Mouse (Mus musculus) CH12.LX (cell line): Measurements from ENCODE around the gene Sfxn2. TPM values are rescaled to one million over a fixed set of nuclear protein-coding genes. Genes with fewer than 3 reads are reported as not detected.

Experiments used
- DNase-seq: peaks from one replicate; pipeline ENCODE4 v3.0.0-alpha.2; 2013; ENCODE audit errors: extremely low read depth
- H3K27ac ChIP-seq: 2 replicates; pipeline ENCODE4 v1.5.1; 2012; ENCODE audit warnings: low read depth, mild to moderate bottlenecking, control low read depth, moderate library complexity; ENCODE audit not compliant: insufficient read depth
- H3K27me3 ChIP-seq: replicated peaks from 2 replicates; pipeline ENCODE3; 2012; ENCODE audit warnings: inconsistent platforms
- H3K36me3 ChIP-seq, 2 experiments: replicated peaks in 1 of 2; 2 replicates each; pipeline versions ENCODE3 to v1.6.1; 2012; ENCODE audit warnings: inconsistent platforms in 1 of 2, low read length in 1 of 2, mild to moderate bottlenecking in 1 of 2, mixed read lengths in 1 of 2, moderate library complexity in 1 of 2; ENCODE audit not compliant: control insufficient read depth in 1 of 2, insufficient read depth in 1 of 2
- H3K4me1 ChIP-seq, 2 experiments: 2 replicates each; pipeline ENCODE4 v1.6.1; 2012; ENCODE audit warnings: inconsistent platforms in 1 of 2, moderate library complexity in 1 of 2; ENCODE audit not compliant: insufficient read depth in 2 of 2, control insufficient read depth in 1 of 2
- H3K4me2 ChIP-seq: 2 replicates; pipeline ENCODE4 v1.6.1; 2012; ENCODE audit warnings: low read depth, mild to moderate bottlenecking, control low read depth; ENCODE audit not compliant: poor library complexity, insufficient read depth, severe bottlenecking
- H3K4me3 ChIP-seq, 3 experiments: fragments of 150-350 bp in 1 of 3; sonication (generic) in 1 of 3; replicated peaks in 1 of 3; 2 replicates each; pipeline versions ENCODE3 to v1.5.1; 2011 to 2012; ENCODE audit warnings: low read depth in 2 of 3, low read length in 2 of 3, mild to moderate bottlenecking in 2 of 3, moderate library complexity in 2 of 3, control low read depth in 1 of 3, improper control_type of control experiment in 1 of 3, inconsistent platforms in 1 of 3, mixed read lengths in 1 of 3; ENCODE audit not compliant: poor library complexity in 1 of 3
- H3K79me2 ChIP-seq: replicated peaks from 2 replicates; pipeline ENCODE4 v1.6.1; 2012; ENCODE audit warnings: mild to moderate bottlenecking, moderate library complexity; ENCODE audit not compliant: control insufficient read depth, poor library complexity, insufficient read depth, severe bottlenecking; ENCODE audit errors: extremely low read depth
- H3K9ac ChIP-seq: 2 replicates; pipeline ENCODE4 v1.6.1; 2012; ENCODE audit warnings: low read depth, mild to moderate bottlenecking, control low read depth, moderate library complexity; ENCODE audit not compliant: insufficient read depth
- H3K9me3 ChIP-seq: replicated peaks from 2 replicates; pipeline ENCODE3; 2012; ENCODE audit warnings: low read length, inconsistent platforms, mixed read lengths
- BHLHE40 ChIP-seq: IDR thresholded peaks from 2 replicates; pipeline ENCODE4 v1.6.1; 2011; ENCODE audit warnings: mild to moderate bottlenecking, low read depth, low read length, improper control_type of control experiment
- CHD1 ChIP-seq: IDR thresholded peaks from 2 replicates; pipeline ENCODE4 v1.6.1; 2012; ENCODE audit warnings: low read depth, low read length, improper control_type of control experiment, inconsistent platforms
- CHD2 ChIP-seq: IDR thresholded peaks from 2 replicates; pipeline ENCODE4 v1.6.1; 2011; ENCODE audit warnings: low read length, improper control_type of control experiment
- CTCF ChIP-seq, 2 experiments: IDR thresholded peaks in 1 of 2; conservative IDR thresholded peaks in 1 of 2; 2 replicates each; pipeline ENCODE4 v1.5.1; 2011 to 2012; ENCODE audit warnings: low read depth in 2 of 2, low read length in 2 of 2, improper control_type of control experiment in 1 of 2, inconsistent platforms in 1 of 2, mild to moderate bottlenecking in 1 of 2, moderate library complexity in 1 of 2
- E2F4 ChIP-seq: IDR thresholded peaks from 2 replicates; pipeline ENCODE4 v1.6.1; 2011; ENCODE audit warnings: low read depth, low read length, improper control_type of control experiment; ENCODE audit not compliant: insufficient replicate concordance
- ELF1 ChIP-seq: IDR thresholded peaks from 2 replicates; pipeline ENCODE4 v1.6.1; 2014; ENCODE audit warnings: low read depth, mild to moderate bottlenecking, inconsistent platforms, low read length, improper control_type of control experiment
- EP300 ChIP-seq: IDR thresholded peaks from 2 replicates; pipeline ENCODE4 v1.6.1; 2011; ENCODE audit warnings: low read length, improper control_type of control experiment
- ETS1 ChIP-seq: conservative IDR thresholded peaks from 2 replicates; pipeline ENCODE4 v1.6.1; 2012; ENCODE audit warnings: low read depth, mild to moderate bottlenecking, inconsistent platforms, low read length, improper control_type of control experiment, moderate library complexity
- IRF4 ChIP-seq: IDR thresholded peaks from 2 replicates; pipeline ENCODE4 v1.6.1; 2014; ENCODE audit warnings: low read depth, mild to moderate bottlenecking, inconsistent platforms, low read length, improper control_type of control experiment
- JUN ChIP-seq: IDR thresholded peaks from 2 replicates; pipeline ENCODE4 v1.6.1; 2011; ENCODE audit warnings: low read depth, mild to moderate bottlenecking, low read length, improper control_type of control experiment, moderate library complexity; ENCODE audit not compliant: insufficient read depth
- JUND ChIP-seq: conservative IDR thresholded peaks from 2 replicates; pipeline ENCODE4 v1.6.1; 2011; ENCODE audit warnings: low read depth, low read length, improper control_type of control experiment
- MAX ChIP-seq: IDR thresholded peaks from 2 replicates; pipeline ENCODE4 v1.6.1; 2011; ENCODE audit warnings: low read length, improper control_type of control experiment
- MAZ ChIP-seq: IDR thresholded peaks from 2 replicates; pipeline ENCODE4 v1.6.1; 2012; ENCODE audit warnings: low read depth, mild to moderate bottlenecking, inconsistent platforms, low read length, improper control_type of control experiment, moderate library complexity
- MEF2A ChIP-seq: IDR thresholded peaks from 2 replicates; pipeline ENCODE4 v1.6.1; 2014; ENCODE audit warnings: low read depth, mild to moderate bottlenecking, inconsistent platforms, low read length, improper control_type of control experiment, borderline replicate concordance
- MXI1 ChIP-seq: IDR thresholded peaks from 2 replicates; pipeline ENCODE4 v1.6.1; 2011; ENCODE audit warnings: mild to moderate bottlenecking, low read depth, low read length, improper control_type of control experiment
- MYC ChIP-seq: IDR thresholded peaks from 2 replicates; pipeline ENCODE4 v1.6.1; 2011; ENCODE audit warnings: low read depth, mild to moderate bottlenecking, improper control_type of control experiment, low read length
- NELFE ChIP-seq: IDR thresholded peaks from 2 replicates; pipeline ENCODE4 v1.6.1; 2011; ENCODE audit warnings: low read depth, low read length, improper control_type of control experiment
- NRF1 ChIP-seq: IDR thresholded peaks from 2 replicates; pipeline ENCODE4 v1.6.1; 2014; ENCODE audit warnings: low read depth, mild to moderate bottlenecking, inconsistent platforms, low read length, improper control_type of control experiment, moderate library complexity
- PAX5 ChIP-seq: IDR thresholded peaks from 2 replicates; pipeline ENCODE4 v1.6.1; 2012; ENCODE audit warnings: low read length, inconsistent platforms, mixed read lengths
- POLR2A ChIP-seq: IDR thresholded peaks from 2 replicates; pipeline ENCODE4 v1.6.1; 2011; ENCODE audit warnings: low read depth, mild to moderate bottlenecking, improper control_type of control experiment, low read length
- POLR2AphosphoS2 ChIP-seq: IDR thresholded peaks from 2 replicates; pipeline ENCODE4 v1.6.1; 2011; ENCODE audit warnings: low read depth, low read length, improper control_type of control experiment
- RAD21 ChIP-seq: IDR thresholded peaks from 2 replicates; pipeline ENCODE4 v1.6.1; 2011; ENCODE audit warnings: low read depth, mild to moderate bottlenecking, low read length, improper control_type of control experiment, moderate library complexity
- RCOR1 ChIP-seq: conservative IDR thresholded peaks from 2 replicates; pipeline ENCODE4 v1.6.1; 2012; ENCODE audit warnings: low read depth, mild to moderate bottlenecking, inconsistent platforms, low read length, improper control_type of control experiment
- SIN3A ChIP-seq: IDR thresholded peaks from 2 replicates; pipeline ENCODE4 v1.6.1; 2012; ENCODE audit warnings: low read length, improper control_type of control experiment, inconsistent platforms
- SMC3 ChIP-seq: IDR thresholded peaks from 2 replicates; pipeline ENCODE4 v1.6.1; 2011; ENCODE audit warnings: low read depth, low read length, improper control_type of control experiment
- TCF12 ChIP-seq: IDR thresholded peaks from 2 replicates; pipeline ENCODE4 v1.6.1; 2014; ENCODE audit warnings: low read depth, mild to moderate bottlenecking, inconsistent platforms, low read length, improper control_type of control experiment
- USF1 ChIP-seq: IDR thresholded peaks from 2 replicates; pipeline ENCODE4 v1.6.1; 2014; ENCODE audit warnings: low read depth, mild to moderate bottlenecking, inconsistent platforms, low read length, improper control_type of control experiment
- ZKSCAN1 ChIP-seq: IDR thresholded peaks from 2 replicates; pipeline ENCODE4 v1.6.1; 2012; ENCODE audit warnings: low read depth, inconsistent platforms, low read length, improper control_type of control experiment, borderline replicate concordance
- ZMIZ1 ChIP-seq: IDR thresholded peaks from 2 replicates; pipeline ENCODE4 v1.6.1; 2012; ENCODE audit warnings: low read depth, mild to moderate bottlenecking, inconsistent platforms, low read length, improper control_type of control experiment
- dilution Hi-C: fragments of 300-500 bp; cut with MboI; formaldehyde crosslinking; loops from 2 replicates; pipeline ENCODE4 v1.14.3; 2020; ENCODE audit warnings: low sequenced_read_pairs; ENCODE audit not compliant: extremely low pct_unique_long_range_greater_than_20kb, extremely low pct_ligation_motif_present
- in situ Hi-C: fragments of 300-500 bp; cut with MboI; formaldehyde crosslinking; loops from 3 replicates; pipeline ENCODE4 v1.14.3; 2019; ENCODE audit warnings: low sequenced_read_pairs, low pct_ligation_motif_present, low pct_unique_long_range_greater_than_20kb, mixed read lengths
- polyA plus RNA-seq: library from polyadenylated mRNA; unstranded; fragments of >175 nt; gene quantifications from 2 replicates; pipeline ENCODE4 v1.2.1, GENCODE M21; 2012; ENCODE audit warnings: low read depth; ENCODE audit not compliant: insufficient read length
- total RNA-seq, 2 experiments: library from RNA; depleted of rRNA; stranded (reverse); fragments of 300-350 nt in 1 of 2; fragments of >200 nt in 1 of 2; gene quantifications; 2 replicates each; pipeline ENCODE4 v1.2.3; 2012 to 2014

Sfxn2 gene
- total and polyA plus RNA-seq, 3 experiments = 5.9 to 11.1 (median 8.5) TPM

DNA sequence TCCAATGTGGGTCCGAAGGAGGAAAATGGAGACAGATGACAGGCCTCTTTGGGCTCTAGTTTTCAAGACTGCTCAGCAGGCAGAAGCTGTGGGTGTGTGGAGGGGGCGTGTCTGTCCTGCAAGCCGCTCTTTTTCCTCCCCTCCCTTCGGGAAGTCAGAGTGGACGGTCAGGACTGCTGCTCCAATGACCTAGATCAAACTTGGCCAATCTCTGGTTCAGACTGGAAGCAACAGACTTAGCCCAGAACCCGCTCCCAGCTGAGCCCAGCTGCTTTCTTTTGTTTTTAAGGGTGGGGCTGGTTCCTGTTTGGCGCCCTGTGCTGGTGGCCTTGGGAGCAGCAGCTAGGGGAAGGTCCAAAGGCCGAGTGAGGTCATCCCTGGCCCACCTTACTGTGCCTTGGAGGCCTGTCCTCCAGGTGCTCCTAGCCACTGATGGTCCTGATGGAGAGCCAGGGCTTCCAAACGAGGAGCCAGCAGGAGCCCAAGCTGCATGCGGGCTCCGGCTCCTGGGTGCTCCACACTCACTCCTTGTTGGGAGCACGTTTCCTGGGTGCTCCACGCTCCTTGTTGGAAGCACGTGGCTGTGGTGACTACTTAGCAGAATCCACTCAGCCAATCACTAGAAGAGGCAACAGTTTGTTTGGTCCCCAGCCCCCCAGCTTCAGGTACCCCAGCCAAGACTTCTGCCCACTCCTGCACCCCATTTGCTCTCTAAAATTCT, 48.4 kb upstream of the Sfxn2 start:
- H3K4me1 ChIP-seq = peaks cover 32 to 97% of the 10 kb centered on the region in 2 experiments
- DNase-seq = peak; percentile 53
- no peaks in the 10 kb centered on the region for H3K36me3 ChIP-seq
- peak; percentile 88 for TF ChIP-seq SIN3A
- 0 out of 2 replicates have a peak, but pooled peaks have one; percentile 12 for TF ChIP-seq CHD2
- no peak for TF ChIP-seq EP300
- peak; percentile 22; the same call in 1 of the 2 replicates for TF ChIP-seq MEF2A
- TF ChIP-seq ZKSCAN1 = no peak
- TF ChIP-seq MAX = peak; percentile 25; the same call in 1 of the 2 replicates
- no peak for TF ChIP-seq PAX5
- no peak for TF ChIP-seq POLR2A
- TF ChIP-seq JUND = no peak
- peak; percentile 75 for TF ChIP-seq ELF1
- peak; percentile 35 for TF ChIP-seq RAD21
- no peak for TF ChIP-seq JUN
- no peak; the same call in 1 of the 2 replicates for TF ChIP-seq IRF4
- TF ChIP-seq CHD1 = no peak
- peak; percentile 31; the same call in 1 of the 2 replicates for TF ChIP-seq TCF12
- no peak for TF ChIP-seq NELFE
- 0 out of 2 replicates have a peak, but pooled peaks have one; percentile 7 for TF ChIP-seq NRF1
- TF ChIP-seq E2F4 = no peak
- 0 out of 2 replicates have a peak, but pooled peaks have one; percentile 58 for TF ChIP-seq MYC
- peak; percentile 56 for TF ChIP-seq SMC3
- no peak for TF ChIP-seq ZMIZ1
- TF ChIP-seq POLR2AphosphoS2 = no peak
- peak; percentile 46; the same call in 1 of the 2 replicates for TF ChIP-seq ETS1
- peak in 1 of 2 experiments; percentile 67; a peak in 2 of 4 replicates for TF ChIP-seq CTCF (conservative IDR thresholded peaks at IDR 0.05 in 1 of 2, IDR thresholded peaks at IDR 0.05 in 1 of 2; ENCODE audit: low read depth in 2 of 2, low read length in 2 of 2)
- peak; percentile 29 for TF ChIP-seq MXI1
- TF ChIP-seq USF1 = no peak
- TF ChIP-seq RCOR1 = no peak
- peak; percentile 90 for TF ChIP-seq MAZ
- peak; percentile 17; the same call in 1 of the 2 replicates for TF ChIP-seq BHLHE40
- in situ Hi-C loops = no loop called here
- dilution Hi-C loops = no loop called here
- H3K4me2 ChIP-seq = peak overlapping the region; percentile 71; the same call in 1 of the 2 replicates
- H3K27ac ChIP-seq = peak overlapping the region; percentile 86
- no peaks in the 10 kb centered on the region for H3K9me3 ChIP-seq
- peak overlapping the region in 1 of 3 experiments; percentile 46 for H3K4me3 ChIP-seq
- H3K9ac ChIP-seq = peak overlapping the region; percentile 28; the same call in 1 of the 2 replicates
- H3K79me2 ChIP-seq = no peaks in the 10 kb centered on the region
- H3K27me3 ChIP-seq = no peaks in the 10 kb centered on the region
